Mouse (Mus musculus) spleen, postnatal 4 days (tissue): Measurements from ENCODE around the gene Irx4.

Experiments used
- DNase-seq, 2 experiments: peaks; one replicate each; pipeline ENCODE4 v3.0.0; 2022; ENCODE audit warnings: low spot score in 2 of 2

Irx4 gene

DNA sequence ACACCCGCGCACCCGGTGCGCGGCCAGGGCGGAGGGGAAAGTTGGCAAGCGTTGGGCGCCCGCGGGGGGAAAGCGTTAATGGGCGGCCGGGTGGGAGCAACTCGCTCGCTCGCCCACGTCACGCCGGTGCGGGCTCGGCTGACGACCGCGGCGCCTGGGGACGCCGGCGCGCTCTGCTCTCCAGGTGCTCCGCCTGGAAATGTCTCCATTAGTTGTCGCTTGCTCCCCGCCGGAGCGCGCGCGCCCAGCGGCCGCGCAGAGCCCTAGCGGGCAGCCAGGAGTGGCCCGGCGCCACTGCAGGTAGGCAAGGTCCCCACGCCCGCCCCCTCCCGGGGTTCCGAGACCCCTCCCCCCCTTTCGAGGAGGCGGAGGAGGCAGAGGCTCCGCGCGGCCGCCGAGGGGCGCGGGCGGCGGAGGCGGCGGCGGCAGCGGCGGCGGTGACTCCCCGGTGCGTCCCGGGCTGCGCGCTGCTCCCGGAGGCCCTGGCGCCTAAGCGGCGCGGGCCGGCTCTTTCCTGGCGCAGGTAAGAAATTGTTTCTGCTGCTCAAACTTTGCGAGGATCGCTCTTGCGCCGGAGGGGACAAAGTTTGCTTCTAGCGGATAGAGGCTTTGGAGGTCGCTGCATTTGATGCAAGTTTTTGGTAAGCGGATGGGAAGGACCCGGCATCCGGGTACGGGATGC is at the start of gene Irx4:
Gene Irx4, plus strand, starts transcription at position 126 of the 682 bp plus-strand sequence.
- no peak for DNase-seq

DNA sequence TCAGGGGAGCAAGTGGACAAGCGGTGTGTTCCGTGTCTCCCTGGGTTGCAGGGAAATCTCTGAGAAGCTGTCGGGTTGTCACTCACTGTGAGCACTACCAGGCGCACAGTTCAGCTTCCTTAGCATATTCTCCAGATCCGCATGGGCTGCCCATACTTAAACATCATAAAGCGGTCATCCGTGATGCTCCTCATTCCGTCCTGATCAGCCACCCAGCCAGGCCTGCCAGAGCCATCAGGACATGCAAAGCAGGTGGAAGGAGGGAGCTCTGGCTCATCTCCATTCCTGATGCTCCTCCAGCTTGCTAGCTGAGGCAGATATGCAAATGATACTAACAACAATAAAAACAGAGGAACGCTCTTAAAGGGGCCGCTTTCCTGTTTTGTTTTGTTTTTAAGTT is 46.0 kb upstream of the Irx4 start:
- DNase-seq = no peak

DNA sequence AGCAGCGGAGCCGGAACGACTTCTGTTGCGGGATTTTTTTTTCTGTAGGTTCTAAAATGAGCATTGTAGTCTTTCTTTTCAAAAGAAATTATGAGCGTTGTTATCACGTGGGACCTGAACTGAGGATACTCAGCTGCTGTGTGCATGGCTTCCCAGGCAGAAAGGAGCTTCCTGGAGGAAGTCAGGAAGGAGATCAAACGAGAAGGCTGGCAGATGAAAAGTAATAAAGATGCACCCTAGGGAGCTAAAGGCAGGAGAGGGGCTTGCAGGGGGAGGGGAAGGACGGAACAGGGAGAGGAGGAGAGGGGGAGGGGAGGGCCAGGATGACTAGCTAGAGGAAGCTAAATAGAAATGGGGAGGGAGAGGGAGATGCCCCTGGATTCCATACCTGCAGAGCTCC is 23.8 kb upstream of the Irx4 start:
- no peak for DNase-seq

DNA sequence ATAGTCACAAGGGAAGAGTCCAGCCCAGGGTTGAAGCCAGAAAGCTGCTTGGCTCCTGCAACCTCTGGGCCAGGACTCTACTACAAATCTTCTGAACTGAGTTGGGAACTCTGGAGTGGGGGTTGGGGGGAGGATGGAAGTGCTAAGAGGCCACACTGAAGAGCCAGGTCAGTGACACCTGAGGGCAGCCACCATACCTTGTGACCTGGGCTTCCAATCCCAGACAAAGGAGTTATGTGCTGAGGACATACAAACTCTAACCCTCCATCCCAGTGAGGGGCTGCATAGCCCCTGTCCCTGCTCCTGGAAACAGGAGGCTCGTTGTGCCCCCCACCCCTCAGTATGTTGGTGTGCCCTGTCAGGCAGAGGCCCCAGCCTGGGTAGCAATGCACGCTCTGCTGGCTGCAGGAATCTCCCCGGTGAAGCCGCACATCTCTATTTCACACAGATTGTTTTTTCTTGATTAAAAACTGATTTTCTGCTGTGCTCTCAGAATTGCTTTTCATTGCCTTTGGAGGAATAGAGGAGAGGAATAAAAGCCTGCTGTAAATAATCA is 21.0 kb upstream of the Irx4 start:
- DNase-seq = no peak

DNA sequence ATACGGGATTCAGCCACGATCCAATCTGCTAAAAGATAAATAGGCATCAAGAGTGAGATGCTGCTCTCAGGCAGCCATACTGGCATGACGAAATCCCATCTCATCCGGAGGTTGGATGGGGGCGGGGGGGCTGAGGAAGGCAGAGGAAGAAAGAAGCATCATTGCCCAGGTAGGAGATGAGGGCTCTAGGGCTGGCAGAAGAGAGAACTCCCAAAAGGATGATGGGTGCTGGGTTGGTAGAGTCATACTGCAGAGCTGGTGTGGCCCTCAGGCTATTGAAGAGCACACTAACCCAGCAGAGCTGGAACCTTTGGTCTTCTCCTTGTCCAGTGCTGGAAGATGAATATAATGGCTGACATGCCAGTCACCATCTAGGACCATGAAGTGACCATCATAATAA is 17.7 kb upstream of the Irx4 start:
- no peak for DNase-seq

DNA sequence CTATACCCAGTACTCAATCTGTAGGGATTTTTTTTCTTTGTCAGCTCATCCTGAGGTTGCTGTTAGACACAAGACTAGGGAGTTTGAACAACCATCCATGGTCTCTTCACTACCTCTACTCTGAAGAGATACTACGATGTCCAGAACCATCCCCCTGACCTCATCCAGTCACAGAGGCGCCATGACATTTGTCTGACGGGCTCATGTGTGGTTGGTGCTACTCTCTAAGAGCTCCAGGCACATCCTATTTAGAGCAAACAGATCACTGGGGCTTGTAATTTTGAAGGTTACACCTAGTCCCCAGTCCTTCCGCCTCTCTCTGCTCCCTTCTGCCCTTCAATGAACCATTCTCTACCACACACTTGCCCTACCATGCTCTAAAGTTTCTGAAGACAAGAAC is 13.3 kb upstream of the Irx4 start:
- DNase-seq = no peak

DNA sequence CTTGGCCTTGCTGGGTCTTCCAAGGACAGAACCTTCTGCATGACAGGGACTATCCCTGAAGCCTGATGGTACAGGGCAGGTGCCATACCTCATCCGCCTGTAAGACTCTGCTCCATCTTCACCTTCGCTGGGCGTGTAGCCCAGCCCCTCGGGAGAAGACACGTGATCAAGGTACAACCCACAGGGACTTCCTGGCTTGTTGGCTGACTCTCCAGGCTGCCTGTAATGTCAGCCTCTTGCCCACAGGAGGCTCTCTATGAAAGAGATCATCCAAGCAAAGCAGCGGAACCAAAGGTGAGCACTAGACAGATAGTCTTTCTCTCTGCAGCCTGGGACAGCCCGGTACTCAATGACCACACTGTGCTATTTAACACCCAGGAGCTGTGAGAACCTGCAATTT is 9.1 kb upstream of the Irx4 start:
- DNase-seq = no peak

DNA sequence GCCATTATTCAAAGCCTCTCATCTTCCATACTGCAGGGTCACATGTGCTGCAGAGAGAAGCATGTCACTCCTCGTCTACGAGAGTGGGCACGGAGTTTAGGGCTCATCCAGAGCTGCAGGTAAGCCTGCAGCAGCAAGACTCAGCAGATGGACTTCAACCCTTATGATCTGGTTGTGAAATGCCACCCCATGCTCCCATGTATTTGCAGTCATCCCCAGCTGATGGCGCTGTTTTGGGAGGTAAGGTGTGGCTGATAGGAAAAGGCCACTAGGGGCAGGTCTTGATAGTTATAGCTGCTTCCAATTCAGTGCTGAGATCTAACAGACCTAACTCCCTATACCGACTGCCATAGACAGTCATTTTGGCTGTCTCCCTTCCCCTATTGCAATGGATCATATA is 8.3 kb upstream of the Irx4 start:
- no peak for DNase-seq

DNA sequence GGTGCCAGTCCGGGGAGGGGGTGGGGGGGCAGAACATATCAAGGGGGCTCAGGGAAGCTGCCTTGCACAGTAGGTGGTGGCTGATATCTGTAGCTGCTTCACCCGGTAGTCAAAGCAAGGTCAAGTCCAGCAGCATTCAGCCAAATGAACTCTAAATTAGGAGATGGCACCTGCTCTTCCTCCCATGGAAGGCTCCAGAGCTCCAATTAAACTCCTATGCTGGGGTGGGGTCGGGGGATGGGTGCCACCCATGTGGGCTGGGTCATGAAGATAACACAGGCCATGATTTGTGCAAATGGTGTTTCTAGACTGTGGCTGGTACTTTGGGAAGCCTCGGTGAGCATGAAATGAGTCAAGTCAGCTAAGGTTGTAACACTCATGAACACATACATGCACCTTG is 1.9 kb upstream of the Irx4 start:
- no peak for DNase-seq

DNA sequence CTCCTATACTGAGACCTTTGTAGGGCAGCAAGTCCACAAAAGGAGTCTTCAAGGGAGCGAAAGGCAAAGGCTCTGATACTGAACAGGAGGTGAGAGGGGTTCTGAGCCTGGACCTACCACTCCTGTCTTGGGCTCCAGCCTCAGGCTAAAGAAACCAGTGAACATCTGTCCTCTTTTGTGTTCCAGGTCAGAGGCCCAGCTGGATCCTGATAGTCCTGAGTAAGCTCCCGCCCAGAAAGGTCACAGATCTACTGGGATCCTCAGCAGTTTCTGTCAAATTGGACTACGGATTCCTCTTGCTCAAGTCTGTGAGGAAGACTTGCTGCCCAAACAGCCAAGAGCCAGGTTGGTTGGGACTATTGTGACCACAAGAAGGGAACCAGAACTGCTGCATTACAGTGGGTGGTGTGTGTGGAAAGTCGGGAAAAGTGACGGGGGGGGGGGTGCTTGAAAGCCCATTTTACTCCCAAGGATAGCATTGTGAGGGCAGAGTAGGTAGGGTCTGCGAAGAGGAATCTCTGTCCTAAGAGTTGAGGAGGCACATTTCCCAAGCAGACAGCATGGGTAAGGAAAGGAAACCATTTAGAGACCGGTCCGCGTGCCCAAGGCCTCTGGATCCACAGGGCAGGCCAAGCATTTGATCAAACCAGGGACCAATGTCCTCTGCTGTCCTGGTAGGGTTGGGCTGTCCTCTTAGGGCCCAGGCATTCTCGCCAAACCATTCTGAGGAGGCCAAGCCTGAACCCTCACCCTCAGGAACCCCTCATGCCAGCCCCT is 514 bp upstream of the Irx4 start:
- no peak for DNase-seq

DNA sequence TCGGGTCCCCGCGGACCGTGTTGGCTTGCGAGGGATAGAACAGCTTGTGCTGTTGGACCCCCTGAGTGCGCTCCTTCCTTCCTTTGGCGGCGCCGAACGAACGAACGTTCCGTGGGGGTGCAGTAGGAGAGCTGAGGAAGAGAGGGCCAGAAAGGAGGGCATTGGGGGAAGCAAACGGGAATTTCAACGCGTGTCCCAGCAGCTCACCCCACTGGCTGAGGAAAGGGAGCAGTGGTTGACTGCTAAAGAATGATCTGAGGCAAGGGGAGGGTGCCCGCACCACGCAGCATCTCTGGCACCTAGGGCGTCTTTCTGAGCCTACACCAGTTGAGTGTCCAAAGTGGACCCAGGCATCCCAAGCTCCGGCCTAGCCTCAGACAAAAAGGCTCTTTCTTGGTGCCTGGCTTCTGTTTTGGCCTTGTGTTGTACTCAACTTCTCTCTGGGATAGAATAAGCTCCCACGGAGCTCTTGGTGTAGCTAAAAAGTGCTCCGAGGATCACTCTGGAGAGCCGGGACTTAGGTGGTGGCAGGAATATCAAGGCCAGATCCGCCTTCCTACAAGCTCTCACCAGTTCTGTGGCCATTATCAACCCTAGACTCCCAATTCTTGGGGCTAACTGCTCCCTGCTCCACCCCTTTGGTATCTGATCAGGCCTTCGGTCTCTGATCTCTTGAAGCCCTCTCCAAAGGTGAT is 904 bp downstream of the Irx4 start:
- no peak for DNase-seq

DNA sequence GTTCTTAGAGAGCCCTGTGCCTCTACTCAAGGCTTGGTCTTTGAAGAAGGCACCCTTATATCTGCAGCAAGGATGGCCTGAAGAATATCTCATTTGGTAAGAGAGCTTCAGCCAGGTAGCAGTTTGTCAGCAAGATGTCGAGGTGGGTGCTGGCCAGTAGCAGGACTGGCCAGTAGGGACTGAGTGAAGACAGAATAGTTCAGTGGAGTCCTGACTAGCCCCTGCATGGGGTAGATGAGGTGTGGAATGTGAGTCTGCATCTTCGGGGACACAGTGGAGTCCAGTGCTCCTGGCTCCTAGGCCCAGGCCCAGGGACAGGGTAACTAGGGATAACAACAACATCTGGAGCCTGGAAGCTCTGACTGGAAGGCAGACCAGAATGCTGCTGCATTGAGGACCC is 1.6 kb downstream of the Irx4 start:
- no peak for DNase-seq

DNA sequence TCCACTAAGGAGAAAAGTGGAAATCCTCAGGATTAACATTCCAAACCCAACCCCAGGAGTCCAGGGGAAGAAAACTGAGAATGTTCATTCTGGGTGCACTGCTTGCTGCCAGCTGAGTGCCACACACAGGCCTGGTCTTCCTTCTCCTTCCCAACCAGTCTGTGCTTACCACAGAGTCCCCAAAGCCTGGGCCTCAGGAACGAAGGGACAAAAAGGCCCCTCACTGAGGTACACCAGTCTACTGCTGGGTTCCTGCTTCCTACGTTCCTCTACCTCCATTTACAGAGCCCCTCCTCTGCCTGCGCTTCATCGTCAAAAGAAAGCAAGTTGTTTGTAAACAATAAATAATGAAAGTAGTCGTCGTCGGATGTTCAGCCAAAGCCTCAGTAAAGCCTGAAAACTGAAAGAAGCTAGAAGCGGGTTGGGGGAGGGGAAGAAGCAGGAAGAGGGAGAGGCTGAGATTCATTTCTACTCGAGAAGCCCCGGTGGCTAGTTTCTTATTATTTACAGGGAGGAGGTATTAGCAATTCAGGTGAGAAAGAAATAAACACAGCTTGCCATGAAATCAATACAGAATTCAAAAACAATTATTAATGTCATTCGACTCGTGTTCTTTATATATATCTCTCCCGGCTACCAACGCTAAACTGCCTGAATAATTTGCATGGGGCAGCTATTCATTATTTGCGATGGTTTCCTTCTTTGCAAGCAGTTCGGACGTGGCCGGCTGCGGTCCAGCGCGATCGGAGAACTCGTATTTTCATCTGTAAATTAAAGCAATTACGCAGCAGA is 2.3 kb downstream of the Irx4 start:
- no peak for DNase-seq

DNA sequence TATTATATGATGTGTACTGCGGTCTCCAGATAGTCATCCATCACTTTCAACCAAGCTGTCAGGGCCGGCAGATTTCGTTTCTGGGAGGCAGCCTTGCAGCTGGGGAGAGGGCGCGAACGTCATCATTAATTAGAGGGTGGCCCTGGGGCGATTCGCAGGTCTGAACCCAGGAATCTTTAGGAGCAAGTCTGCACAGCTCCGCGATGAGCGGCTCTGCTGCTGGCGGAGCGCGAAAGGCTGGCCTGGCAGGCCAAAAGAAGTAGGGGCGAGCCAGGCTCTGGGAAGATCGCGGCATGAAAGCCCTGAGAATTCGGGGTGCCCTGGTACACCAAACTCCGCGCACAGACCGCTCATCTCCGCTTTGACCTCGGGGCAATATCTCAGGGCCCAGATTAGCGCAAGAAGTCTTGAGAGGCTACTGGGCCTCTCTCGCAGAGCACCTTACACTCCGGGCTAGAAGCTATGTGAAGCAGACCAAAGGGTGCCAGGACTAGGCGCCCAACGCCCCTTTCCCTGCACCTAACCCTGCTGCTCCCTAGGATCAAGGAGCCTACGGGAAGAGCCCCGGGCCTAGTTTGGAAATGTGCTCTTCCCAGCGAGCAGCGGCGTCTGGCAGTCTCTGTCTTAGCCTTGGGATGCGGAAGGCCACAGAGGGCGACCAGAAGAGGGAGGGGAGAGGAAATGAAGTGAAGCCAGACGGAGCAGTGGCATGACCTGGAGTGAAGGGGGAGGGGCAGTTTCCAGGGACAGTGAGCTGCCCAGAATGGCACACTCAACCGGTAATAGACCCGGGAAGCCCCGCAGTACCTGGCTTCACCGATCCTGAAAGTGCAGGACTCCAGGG is 3.1 kb downstream of the Irx4 start:
- no peak for DNase-seq

DNA sequence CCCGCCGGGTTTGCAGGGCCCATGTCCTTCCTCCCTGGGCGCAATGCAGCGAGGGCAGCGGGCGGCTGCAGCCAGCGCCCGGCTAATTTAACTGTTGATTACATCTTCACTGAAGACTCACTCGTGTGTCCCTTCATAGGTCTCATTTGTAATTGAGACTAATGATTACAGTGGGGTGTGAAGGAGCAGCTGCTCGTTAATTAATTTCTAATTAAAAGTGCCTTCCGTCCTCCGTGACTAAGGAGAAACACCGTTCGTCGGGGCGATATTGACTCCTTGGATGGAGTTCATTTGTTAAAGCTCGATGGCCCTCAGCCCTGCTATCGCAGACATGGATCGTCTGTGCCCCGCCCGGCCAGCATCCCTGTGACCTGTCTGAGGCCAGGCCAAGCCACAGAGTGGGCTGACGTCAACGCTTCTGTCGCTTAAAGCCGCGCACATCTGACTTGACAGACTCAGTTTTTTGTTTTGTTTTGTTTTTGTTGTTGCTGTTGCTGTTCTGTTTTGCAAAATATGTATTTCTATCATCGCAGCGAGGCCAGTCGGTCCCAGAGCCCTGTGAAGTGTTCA is 4.0 kb downstream of the Irx4 start:
- DNase-seq = no peak

DNA sequence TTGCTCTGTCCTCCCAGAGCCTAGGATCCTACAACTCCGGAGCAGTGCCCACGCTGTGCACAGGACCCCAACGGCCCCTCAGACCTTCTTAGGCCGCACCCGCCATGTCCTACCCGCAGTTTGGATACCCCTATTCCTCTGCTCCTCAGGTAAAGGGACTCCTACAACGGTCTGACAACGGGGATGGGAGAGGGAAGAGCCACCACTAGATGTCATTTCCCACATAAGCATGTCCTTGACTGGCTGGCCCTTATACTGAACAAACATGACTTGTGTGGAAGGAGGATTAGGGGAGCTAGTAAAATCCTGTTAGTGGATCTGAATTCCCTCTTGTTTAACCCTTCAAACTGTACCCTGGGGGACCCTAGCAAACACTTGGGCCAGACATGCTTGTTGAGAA is 4.6 kb downstream of the Irx4 start:
- DNase-seq = no peak

DNA sequence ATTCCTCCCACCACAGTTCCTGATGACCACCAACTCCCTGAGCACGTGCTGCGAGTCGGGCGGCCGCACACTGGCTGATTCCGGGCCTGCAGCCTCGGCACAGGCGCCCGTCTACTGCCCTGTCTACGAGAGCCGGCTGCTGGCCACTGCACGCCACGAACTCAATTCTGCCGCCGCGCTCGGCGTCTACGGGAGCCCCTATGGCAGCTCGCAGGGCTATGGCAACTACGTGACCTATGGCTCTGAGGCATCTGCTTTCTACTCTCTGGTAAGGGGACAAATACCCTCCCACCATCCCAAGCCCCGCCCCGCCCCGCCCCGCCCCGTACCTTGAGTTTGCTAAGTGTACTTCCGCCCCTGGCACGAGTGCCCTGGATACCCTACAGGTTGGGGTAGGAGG is 5.2 kb downstream of the Irx4 start:
- DNase-seq = no peak

DNA sequence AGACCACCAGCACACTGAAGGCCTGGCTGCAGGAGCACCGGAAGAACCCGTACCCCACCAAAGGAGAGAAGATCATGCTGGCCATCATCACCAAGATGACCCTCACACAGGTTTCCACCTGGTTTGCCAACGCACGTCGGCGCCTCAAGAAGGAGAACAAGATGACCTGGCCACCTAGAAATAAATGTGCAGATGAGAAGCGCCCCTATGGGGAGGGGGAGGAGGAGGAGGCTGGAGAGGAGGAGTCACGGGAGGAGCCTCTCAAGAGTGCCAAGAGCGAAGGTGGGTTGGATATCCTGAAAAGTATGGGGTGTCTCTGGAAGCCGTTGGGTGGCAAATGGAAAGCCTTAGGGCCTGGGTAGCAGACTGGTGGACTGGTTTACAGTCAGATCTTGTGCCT is 7.3 kb downstream of the Irx4 start:
- no peak for DNase-seq

DNA sequence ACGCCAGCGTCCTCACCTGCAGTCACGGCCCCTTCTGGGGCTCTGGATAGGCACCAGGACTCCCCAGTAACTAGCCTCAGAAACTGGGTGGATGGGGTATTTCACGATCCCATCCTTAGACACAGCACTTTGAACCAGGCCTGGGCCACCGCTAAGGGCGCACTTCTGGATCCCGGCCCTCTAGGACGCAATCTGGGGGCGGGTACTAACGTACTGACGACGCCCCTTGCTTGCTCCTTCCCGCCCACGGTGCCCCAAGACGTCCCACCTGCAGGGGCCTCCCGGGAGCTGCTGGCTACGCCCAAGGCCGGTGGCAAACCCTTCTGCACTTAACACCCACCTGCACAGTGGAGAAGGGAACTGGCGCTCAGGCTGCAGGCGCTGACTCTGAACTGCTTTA is 8.4 kb downstream of the Irx4 start:
- DNase-seq = no peak

DNA sequence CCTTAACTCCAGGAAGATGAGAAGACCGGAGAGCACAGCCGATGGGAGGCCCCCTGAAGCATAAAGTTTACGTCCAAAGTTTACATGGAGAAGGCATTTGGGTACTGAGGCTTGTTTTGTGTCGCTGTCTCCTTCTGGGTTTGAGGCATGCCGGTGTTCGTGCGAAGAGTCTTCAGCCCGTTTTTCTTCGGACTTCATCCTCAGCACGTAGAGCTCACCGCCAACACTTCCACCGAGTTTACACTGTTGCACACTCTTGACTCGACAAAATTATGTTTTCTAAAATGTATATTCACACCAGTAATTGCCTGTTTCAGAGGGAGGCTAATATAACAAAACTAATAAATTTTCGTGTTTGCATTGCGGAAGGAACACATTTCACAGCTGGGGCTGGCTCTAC is 9.0 kb downstream of the Irx4 start:
- no peak for DNase-seq

DNA sequence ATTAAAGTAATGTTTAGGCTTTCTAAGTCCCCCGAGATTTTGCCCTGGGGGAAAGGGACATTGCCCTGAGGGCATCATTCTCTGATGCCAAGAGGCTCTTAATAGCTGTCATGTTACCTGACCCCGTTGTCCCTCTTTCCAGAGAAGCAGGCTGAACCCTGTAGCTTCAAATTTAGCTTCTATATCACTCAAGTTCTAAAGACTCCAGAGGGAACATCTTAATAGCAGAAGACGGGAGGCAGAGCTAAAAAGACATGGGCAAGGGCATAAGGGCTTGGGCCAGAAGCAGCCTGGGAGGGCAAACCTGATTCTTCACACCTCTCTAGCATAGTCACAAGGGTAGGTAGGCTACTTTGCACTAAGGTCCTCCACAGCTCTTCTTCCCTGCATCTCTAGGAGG is 9.6 kb downstream of the Irx4 start:
- no peak for DNase-seq
